Mouse (Mus musculus) neural tube, embryonic 11.5 days (tissue): ENCODE measurements around the gene Cklf. TPM values are rescaled to one million over a fixed set of nuclear protein-coding genes. Genes with fewer than 3 reads are reported as not detected.
A peak's percentile ranks its signal among the peaks of the same experiment; 100 is the strongest.

Source experiments
- ATAC-seq: fragments of 200-750 bp; cut with Nextera tagmentation; 2 replicates; pipeline ENCODE4 v1.8.0; 2017; ENCODE audit warnings: moderate number of reproducible peaks, mild to moderate bottlenecking, moderate TSS enrichment, moderate library complexity; ENCODE audit not compliant: insufficient read depth, low FRiP score, low TSS enrichment
- DNase-seq: peaks from one replicate; pipeline ENCODE4 v3.0.0-alpha.2; 2015; ENCODE audit warnings: low spot score
- H3K27ac ChIP-seq: fragments of 300-500 bp; sonication (generic); 2 replicates; pipeline ENCODE4 v1.5.1; 2014; ENCODE audit warnings: low read depth, mild to moderate bottlenecking, low read length
- H3K27me3 ChIP-seq: fragments of 300-500 bp; sonication (generic); 2 replicates; pipeline ENCODE4 v1.6.1; 2014; ENCODE audit warnings: mild to moderate bottlenecking, low read length, mixed read lengths; ENCODE audit not compliant: control insufficient read depth, insufficient read depth
- H3K36me3 ChIP-seq: fragments of 300-500 bp; sonication (generic); 2 replicates; pipeline ENCODE4 v1.6.1; 2014; ENCODE audit warnings: mild to moderate bottlenecking, low read length, moderate library complexity, mixed read lengths; ENCODE audit not compliant: control insufficient read depth, insufficient read depth
- H3K4me1 ChIP-seq: fragments of 300-500 bp; sonication (generic); 2 replicates; pipeline ENCODE4 v1.6.1; 2014; ENCODE audit warnings: low read length, mixed read lengths; ENCODE audit not compliant: control insufficient read depth, insufficient read depth
- H3K4me2 ChIP-seq: fragments of 300-500 bp; sonication (generic); 2 replicates; pipeline ENCODE4 v1.6.1; 2014; ENCODE audit warnings: low read depth, mild to moderate bottlenecking, moderate library complexity
- H3K4me3 ChIP-seq: fragments of 300-500 bp; sonication (generic); 2 replicates; pipeline ENCODE4 v1.5.1; 2014; ENCODE audit warnings: low read depth, low read length
- H3K9ac ChIP-seq: fragments of 300-500 bp; sonication (generic); 2 replicates; pipeline ENCODE4 v1.6.1; 2014; ENCODE audit warnings: mild to moderate bottlenecking, low read length
- H3K9me3 ChIP-seq: fragments of 300-500 bp; sonication (generic); 2 replicates; pipeline ENCODE4 v1.6.1; 2016; ENCODE audit warnings: low read length; ENCODE audit not compliant: control insufficient read depth
- WGBS: fragments of 180-500 bp; shearing (Covaris S2); extraction: QIAGEN DNeasy Blood & Tissue Kit; methylation state at CpG from one replicate; pipeline ENCODE4 v1.1.7; 2014; 5-methylcytosine and 5-hydroxymethylcytosine counted together
- polyA plus RNA-seq: library from polyadenylated mRNA; unstranded; fragments of >200 nt; fragmentation: Nextera tagmentation; extraction: Ambion mirVana; gene quantifications from 2 replicates; pipeline ENCODE4 v1.2.1, GENCODE M21; 2014

Cklf gene
- 30.8 and 35.3 TPM in 2 replicates for polyA plus RNA-seq

DNA sequence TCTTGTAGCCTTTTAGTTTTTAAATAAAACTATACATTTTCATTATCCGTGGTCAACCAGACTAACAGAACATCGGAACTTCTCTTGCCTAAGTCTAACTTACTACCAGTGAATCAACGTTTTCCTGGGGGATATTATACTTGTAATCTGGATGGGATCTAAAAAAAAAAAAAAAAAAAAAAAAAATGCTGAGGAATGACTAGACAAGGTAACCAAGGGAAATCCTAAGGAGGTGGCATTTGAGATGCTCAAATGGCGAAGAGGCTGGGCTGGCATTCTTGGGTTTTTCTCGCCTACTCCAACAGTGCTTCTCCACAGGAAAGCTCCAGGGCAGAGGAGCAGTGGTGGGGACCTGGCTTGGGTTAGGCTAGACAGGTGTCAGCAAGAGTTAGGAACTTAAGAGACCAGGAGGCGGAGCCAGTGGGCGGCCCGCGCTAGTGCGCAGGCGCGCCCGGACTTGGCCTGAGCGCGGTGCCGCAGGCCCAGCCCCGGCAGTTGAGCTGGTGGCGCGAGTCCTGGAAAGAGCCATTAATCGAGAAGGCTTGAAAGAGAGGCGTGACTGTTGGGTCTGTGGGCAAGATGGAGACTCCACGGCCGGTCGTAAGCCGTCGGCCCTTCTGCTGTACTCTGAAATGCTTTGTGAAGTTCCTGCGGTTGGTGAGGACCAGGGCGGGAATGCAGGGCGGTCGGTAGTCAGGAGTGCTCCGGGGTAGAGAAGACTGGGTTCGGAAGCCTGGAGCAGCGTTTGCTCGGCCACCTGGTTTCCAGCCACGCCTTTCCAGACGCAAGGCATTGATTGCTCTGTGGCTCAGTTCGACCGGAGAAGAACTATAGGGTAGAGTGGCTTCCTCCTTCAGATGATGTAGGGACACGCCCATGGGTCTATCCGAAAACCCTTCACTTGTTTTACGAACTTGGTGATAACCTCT is at the start of gene Cklf:
Gene Cklf (plus strand): TSS at position 423 of the 929 bp plus-strand sequence.
- peak within 1 kb of the TSS; percentile 65 for H3K4me3 ChIP-seq
- no peaks in the 10 kb centered on the region for H3K27me3 ChIP-seq
- ATAC-seq: peak; percentile 85
- 4% methylated on average over 41 of the region's 41 CpGs for WGBS
- peak; percentile 96 for DNase-seq
- 0 out of 2 replicates have a peak within 1 kb of the TSS, but pooled peaks have one; percentile 11 for H3K27ac ChIP-seq
- peak within 1 kb of the TSS; percentile 74 for H3K4me2 ChIP-seq
- no peaks in the 10 kb centered on the region for H3K36me3 ChIP-seq
- H3K9me3 ChIP-seq: no peaks in the 10 kb centered on the region
- peak within 1 kb of the TSS; percentile 69 for H3K9ac ChIP-seq
- H3K4me1 ChIP-seq: peaks cover 8% of the 10 kb centered on the region; the same call in 1 of the 2 replicates

GRCm38 (mm10) chr8:104201622-104202021 is 49.0 kb upstream of the Cklf start:
- DNase-seq (no peak), ATAC-seq (no peak)
- no peaks in the 10 kb centered on the region for H3K27me3 ChIP-seq
- H3K9me3 ChIP-seq: no peaks in the 10 kb centered on the region
- H3K4me1 ChIP-seq: no peaks in the 10 kb centered on the region
- H3K36me3 ChIP-seq: no peaks in the 10 kb centered on the region
- no peak overlapping the region for H3K4me2 ChIP-seq
- no peak overlapping the region for H3K4me3 ChIP-seq
- no peak overlapping the region for H3K9ac ChIP-seq
- H3K27ac ChIP-seq: no peak overlapping the region
- 87% methylated on average over 3 of the region's 3 CpGs for WGBS

DNA sequence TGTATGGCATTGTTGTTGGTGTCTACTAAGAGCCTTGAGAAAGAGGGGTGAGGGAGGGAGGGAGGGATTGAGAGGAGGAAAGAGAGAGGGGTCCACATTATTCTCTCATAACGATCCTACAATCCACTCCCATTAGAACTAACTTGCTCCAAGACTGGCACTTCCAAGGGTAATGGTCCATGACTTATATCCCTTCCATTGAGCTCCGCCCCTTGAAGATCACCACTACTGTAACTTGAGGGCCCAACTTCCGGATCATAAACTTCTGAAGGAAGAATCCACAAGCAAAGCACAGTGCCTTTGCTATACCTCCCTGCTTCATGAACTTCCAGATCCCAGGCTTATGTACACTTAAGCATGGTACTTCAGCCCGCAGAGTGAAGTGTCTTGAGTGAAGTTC is 48.3 kb upstream of the Cklf start:
- Histone ChIP-seq H3K4me3 (no peak overlapping the region), H3K9me3 (no peaks in the 10 kb centered on the region), H3K36me3 (no peaks in the 10 kb centered on the region), H3K27ac (no peak overlapping the region), H3K27me3 (no peaks in the 10 kb centered on the region), H3K4me1 (no peaks in the 10 kb centered on the region), H3K4me2 (no peak overlapping the region), H3K9ac (no peak overlapping the region)
- no peak for ATAC-seq
- WGBS: 84% methylated on average over 4 of the region's 4 CpGs
- DNase-seq: no peak

DNA sequence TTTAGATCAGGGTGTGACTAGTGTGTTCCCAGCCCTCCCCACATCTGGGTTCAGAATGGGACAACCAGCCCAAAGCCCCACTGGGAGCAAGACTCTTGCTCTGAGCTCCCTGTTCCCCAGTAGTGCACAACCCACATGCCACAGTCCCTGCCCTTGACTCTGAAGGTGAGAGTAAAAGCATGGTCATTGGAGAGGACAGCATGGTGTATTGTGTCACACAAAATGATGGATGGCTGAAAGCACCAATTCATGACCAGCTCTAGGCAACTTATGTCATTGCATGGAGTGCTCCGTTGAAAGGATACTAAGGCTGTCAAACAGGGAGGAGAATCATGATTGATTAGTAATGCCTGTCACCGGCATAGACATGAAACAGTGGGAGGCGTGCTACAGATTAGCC is 45.4 kb upstream of the Cklf start:
- H3K4me3 ChIP-seq: no peak overlapping the region
- no peaks in the 10 kb centered on the region for H3K27me3 ChIP-seq
- WGBS: 62% methylated on average over 3 of the region's 3 CpGs
- H3K4me2 ChIP-seq: no peak overlapping the region
- DNase-seq: no peak
- no peak for ATAC-seq
- H3K9me3 ChIP-seq: no peaks in the 10 kb centered on the region
- no peaks in the 10 kb centered on the region for H3K4me1 ChIP-seq
- H3K36me3 ChIP-seq: no peaks in the 10 kb centered on the region
- no peak overlapping the region for H3K27ac ChIP-seq
- H3K9ac ChIP-seq: no peak overlapping the region

DNA sequence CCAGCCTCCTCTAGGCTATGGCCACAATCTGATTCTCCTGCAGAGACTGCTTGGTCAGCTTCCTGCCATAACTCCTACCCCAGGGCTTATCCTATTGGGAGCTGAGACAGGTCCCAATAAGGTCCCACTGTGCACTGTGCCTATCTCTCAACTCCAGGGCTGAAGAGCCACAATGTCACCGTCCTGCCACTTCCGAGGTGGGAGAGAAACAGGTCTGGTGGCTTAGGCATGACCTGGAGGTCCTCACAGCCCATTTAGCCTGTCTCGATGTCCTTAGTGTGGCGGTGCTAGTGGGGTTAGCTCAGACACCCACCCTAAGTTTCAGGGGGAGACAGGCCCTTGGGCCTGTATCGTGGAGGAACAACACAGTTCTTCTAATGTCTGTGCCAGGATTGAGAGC is 33.1 kb upstream of the Cklf start:
- Histone ChIP-seq H3K4me3 (no peak overlapping the region), H3K36me3 (no peaks in the 10 kb centered on the region), H3K4me1 (no peaks in the 10 kb centered on the region), H3K4me2 (no peak overlapping the region), H3K27ac (no peak overlapping the region), H3K9ac (no peak overlapping the region), H3K27me3 (no peaks in the 10 kb centered on the region), H3K9me3 (no peaks in the 10 kb centered on the region)
- no peak for ATAC-seq
- WGBS: 89% methylated on average over 5 of the region's 5 CpGs
- DNase-seq: no peak

DNA sequence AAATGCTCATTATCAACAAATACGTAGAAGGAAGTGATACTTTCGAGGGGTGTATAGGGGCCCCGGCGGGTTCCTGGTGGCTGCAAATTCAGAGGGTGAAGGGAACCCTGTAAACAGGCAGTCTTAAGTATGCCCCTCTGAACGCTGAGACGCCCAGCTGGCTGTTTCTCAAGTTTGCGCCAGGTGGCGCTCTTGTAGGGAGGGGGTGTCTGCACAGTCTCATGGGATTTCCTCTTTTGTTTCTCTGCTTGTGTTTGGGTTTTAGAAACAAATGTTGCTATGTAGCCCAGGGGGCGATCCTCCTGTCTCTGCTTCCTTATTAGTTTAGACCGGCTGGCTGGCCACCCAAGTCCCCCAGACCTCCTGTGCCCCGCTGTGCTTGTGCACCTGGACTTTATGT is 31.6 kb upstream of the Cklf start:
- no peak overlapping the region for H3K4me2 ChIP-seq
- H3K9ac ChIP-seq: no peak overlapping the region
- DNase-seq: peak; percentile 58
- no peaks in the 10 kb centered on the region for H3K36me3 ChIP-seq
- no peaks in the 10 kb centered on the region for H3K4me1 ChIP-seq
- 30% methylated on average over 11 of the region's 11 CpGs for WGBS
- H3K27ac ChIP-seq: no peak overlapping the region
- H3K9me3 ChIP-seq: no peaks in the 10 kb centered on the region
- H3K27me3 ChIP-seq: no peaks in the 10 kb centered on the region
- no peak overlapping the region for H3K4me3 ChIP-seq
- no peak for ATAC-seq

- peak; percentile 60; the same call in 1 of the 2 replicates for ATAC-seq
- WGBS: 45% methylated on average over 5 of the region's 5 CpGs
- no peaks in the 10 kb centered on the region for H3K9me3 ChIP-seq
- no peaks in the 10 kb centered on the region for H3K4me1 ChIP-seq
- no peak overlapping the region for H3K4me2 ChIP-seq
- H3K27me3 ChIP-seq: no peaks in the 10 kb centered on the region
- no peaks in the 10 kb centered on the region for H3K36me3 ChIP-seq
- no peak overlapping the region for H3K4me3 ChIP-seq
- H3K9ac ChIP-seq: no peak overlapping the region
- H3K27ac ChIP-seq: no peak overlapping the region
- DNase-seq: peak; percentile 78
Observed at GRCm38 (mm10) chr8:104219806-104220205, 30.9 kb upstream of the Cklf start.

GRCm38 (mm10) chr8:104227048-104227447 is 23.6 kb upstream of the Cklf start:
- ATAC-seq: no peak
- H3K27ac ChIP-seq: no peak overlapping the region
- WGBS: 77% methylated on average over 5 of the region's 5 CpGs
- no peak for DNase-seq
- peaks cover 10% of the 10 kb centered on the region for H3K36me3 ChIP-seq
- H3K4me1 ChIP-seq: no peaks in the 10 kb centered on the region
- H3K9ac ChIP-seq: no peak overlapping the region
- H3K9me3 ChIP-seq: no peaks in the 10 kb centered on the region
- H3K4me3 ChIP-seq: no peak overlapping the region
- H3K27me3 ChIP-seq: no peaks in the 10 kb centered on the region
- no peak overlapping the region for H3K4me2 ChIP-seq

- H3K4me3 ChIP-seq: no peak overlapping the region
- H3K27me3 ChIP-seq: no peaks in the 10 kb centered on the region
- no peaks in the 10 kb centered on the region for H3K9me3 ChIP-seq
- H3K36me3 ChIP-seq: peaks cover 10% of the 10 kb centered on the region
- H3K4me2 ChIP-seq: no peak overlapping the region
- no peaks in the 10 kb centered on the region for H3K4me1 ChIP-seq
- H3K9ac ChIP-seq: no peak overlapping the region
- no peak overlapping the region for H3K27ac ChIP-seq
- ATAC-seq: no peak
- no peak for DNase-seq
- 95% methylated on average over 9 of the region's 9 CpGs for WGBS
Observed at GRCm38 (mm10) chr8:104230377-104230776, 20.3 kb upstream of the Cklf start.
